Comparison of ENCODE assay signal across 15 mouse cellular contexts in genomic region chr13:104058761-104059160, GRCm38 (mm10).
"Had no signal": no experiment of that assay in that cellular context is flagged by ENCODE, and none has a peak within 500 bp of the region (broad histone marks: within the 10 kb centered on the region; RNA-seq: fewer than 3 reads in every experiment).

No protein-coding gene starts in this region.

- H3K9me3 ChIP-seq: liver, embryonic 13.5 days; midbrain, embryonic 12.5 days; midbrain, embryonic 15.5 days; neural tube, embryonic 12.5 days; neural tube, embryonic 15.5 days had no signal

- H3K36me3 ChIP-seq: liver, embryonic 13.5 days; neural tube, embryonic 12.5 days had no signal

- H3K4me1 ChIP-seq: midbrain, embryonic 15.5 days; neural tube, embryonic 12.5 days had no signal

- H3K27me3 ChIP-seq: liver, embryonic 13.5 days; midbrain, embryonic 12.5 days; midbrain, embryonic 15.5 days; neural tube, embryonic 12.5 days; neural tube, embryonic 15.5 days had no signal

- H3K27ac ChIP-seq: kidney, postnatal 0 days; layer of hippocampus, adult 2 months; liver, embryonic 13.5 days; macrophage; midbrain, embryonic 12.5 days; midbrain, embryonic 15.5 days; neural tube, embryonic 12.5 days; neural tube, embryonic 15.5 days had no signal

- H3K4me3 ChIP-seq: layer of hippocampus, adult 2 months; liver, embryonic 13.5 days; midbrain, embryonic 12.5 days; midbrain, embryonic 15.5 days; neural tube, embryonic 12.5 days; neural tube, embryonic 15.5 days had no signal

- DNase-seq: kidney, adult 2 months; kidney, postnatal 25 days; layer of hippocampus, adult 9-11 months; liver, embryonic 13.5 days; lung, embryonic 14.5 days; retina, postnatal 1 day; right cerebral cortex, postnatal 25 days; spleen, adult 18-20 months had no signal
